10 mouse cellular contexts compared by ENCODE assay signal in genomic region chr9:119401351-119401750, GRCm38 (mm10). TPM values are rescaled to one million over a fixed set of nuclear protein-coding genes. Genes with fewer than 3 reads are reported as not detected.
A peak's percentile ranks its signal among the peaks of the same experiment; 100 is the strongest.
DNase-seq lines count a peak whose midpoint lies in the region; ATAC-seq and TF ChIP-seq lines count a peak whose summit lies in the region.
"Had no signal": no experiment of that assay in that cellular context is flagged by ENCODE, and none has a peak within 500 bp of the region (broad histone marks: within the 10 kb centered on the region; RNA-seq: fewer than 3 reads in every experiment).

No protein-coding gene starts in this region.

- no peak for TF ChIP-seq RAD21 in CH12.LX (IDR thresholded peaks at IDR 0.05; ENCODE audit: low read depth, low read length)

- no peak for DNase-seq in cerebellum, adult 2 months
- DNase-seq in cerebellum, postnatal 4 days (ENCODE audit: low spot score in 2 of 2) = no peak
- no peak for DNase-seq in CH12.LX (ENCODE audit: extremely low read depth)
- no peak for DNase-seq in limb, embryonic 14.5 days (ENCODE audit: low spot score)
- DNase-seq in midbrain, embryonic 14.5 days = no peak
- no peak for DNase-seq in adrenal gland, postnatal 36 days
- DNase-seq in retina, postnatal 1 day = no peak

- dilution Hi-C loops in CH12.LX (cut with MboI; ENCODE audit: extremely low pct_ligation_motif_present, extremely low pct_unique_long_range_greater_than_20kb, low sequenced_read_pairs) = no loop called here

- in situ Hi-C loops in CH12.LX (cut with MboI; ENCODE audit: low pct_ligation_motif_present, low pct_unique_long_range_greater_than_20kb, low sequenced_read_pairs) = no loop called here

- no peak for TF ChIP-seq POLR2A in cerebellum, adult 2 months (IDR thresholded peaks at IDR 0.05; ENCODE audit: borderline replicate concordance, insufficient read depth, low read length)
- TF ChIP-seq POLR2A in CH12.LX (IDR thresholded peaks at IDR 0.05; ENCODE audit: low read depth, low read length) = no peak
- no peak for TF ChIP-seq POLR2A in limb, embryonic 14.5 days (IDR thresholded peaks at IDR 0.05; ENCODE audit: borderline replicate concordance, extremely low read depth, insufficient read depth, insufficient read length)

- H3K79me2 ChIP-seq in CH12.LX (replicated peaks; ENCODE audit: control insufficient read depth, extremely low read depth, insufficient read depth, poor library complexity, severe bottlenecking) = no peaks in the 10 kb centered on the region

- peak overlapping the region; percentile 56 for H3K4me3 ChIP-seq in cerebellum, adult 2 months (replicated peaks; ENCODE audit: insufficient read depth, low read depth, low read length)
- peak overlapping the region; percentile 20 to 65 (median 52) for H3K4me3 ChIP-seq in CH12.LX (replicated peaks in 1 of 3; ENCODE audit: low read depth in 2 of 3, low read length in 2 of 3, poor library complexity in 1 of 3)
- peak overlapping the region; percentile 98 for H3K4me3 ChIP-seq in forebrain, embryonic 13.5 days
- H3K4me3 ChIP-seq in limb, embryonic 14.5 days (replicated peaks; ENCODE audit: low read length) = peak overlapping the region; percentile 84
- peak overlapping the region; percentile 98 for H3K4me3 ChIP-seq in midbrain, embryonic 14.5 days (replicated peaks; ENCODE audit: low read depth, low read length)

- 0% methylated on average over 7 of the region's 7 CpGs for WGBS in cerebellum, adult 2 months
- 2% methylated on average over 7 of the region's 7 CpGs for WGBS in forebrain, embryonic 13.5 days
- 4% methylated on average over 7 of the region's 7 CpGs for WGBS in limb, embryonic 14.5 days
- 4% methylated on average over 7 of the region's 7 CpGs for WGBS in midbrain, embryonic 14.5 days

- H3K4me1 ChIP-seq in cerebellum, adult 2 months (ENCODE audit: control insufficient read depth, insufficient read depth, low read length) = peaks cover 9% of the 10 kb centered on the region
- peaks cover 0 to 29% of the 10 kb centered on the region in 2 experiments; a peak in 2 of 4 replicates for H3K4me1 ChIP-seq in CH12.LX (ENCODE audit: control insufficient read depth in 1 of 2, insufficient read depth in 2 of 2)
- H3K4me1 ChIP-seq in forebrain, embryonic 13.5 days = peaks cover 39% of the 10 kb centered on the region
- H3K4me1 ChIP-seq in limb, embryonic 14.5 days (ENCODE audit: control insufficient read depth, insufficient read depth, low read length) = peaks cover 12% of the 10 kb centered on the region
- peaks cover 34% of the 10 kb centered on the region for H3K4me1 ChIP-seq in midbrain, embryonic 14.5 days (ENCODE audit: control insufficient read depth, insufficient read depth, low read length)

- no peak overlapping the region for H3K27ac ChIP-seq in cerebellum, adult 2 months (ENCODE audit: insufficient read depth, low read length)
- no peak overlapping the region for H3K27ac ChIP-seq in CH12.LX (ENCODE audit: insufficient read depth, low read depth)
- H3K27ac ChIP-seq in forebrain, embryonic 13.5 days = peak overlapping the region; percentile 59
- H3K27ac ChIP-seq in limb, embryonic 14.5 days (replicated peaks; ENCODE audit: low read depth, low read length) = no peak overlapping the region
- H3K27ac ChIP-seq in midbrain, embryonic 14.5 days (replicated peaks; ENCODE audit: low read depth, low read length) = peak overlapping the region; percentile 99

- peaks cover 3% of the 10 kb centered on the region for H3K9me3 ChIP-seq in CH12.LX (replicated peaks; ENCODE audit: low read length)
- H3K9me3 ChIP-seq in forebrain, embryonic 13.5 days (replicated peaks) = no peaks in the 10 kb centered on the region
- no peaks in the 10 kb centered on the region for H3K9me3 ChIP-seq in limb, embryonic 14.5 days (ENCODE audit: control insufficient read depth, low read length)
- no peaks in the 10 kb centered on the region for H3K9me3 ChIP-seq in midbrain, embryonic 14.5 days (ENCODE audit: control insufficient read depth, low read length)

- no peaks in the 10 kb centered on the region for H3K36me3 ChIP-seq in CH12.LX (replicated peaks in 1 of 2; ENCODE audit: control insufficient read depth in 1 of 2, insufficient read depth in 1 of 2, low read length in 1 of 2)
- H3K36me3 ChIP-seq in forebrain, embryonic 13.5 days (ENCODE audit: poor library complexity, severe bottlenecking) = peaks cover 3% of the 10 kb centered on the region; the same call in 1 of the 2 replicates
- H3K36me3 ChIP-seq in limb, embryonic 14.5 days (ENCODE audit: control insufficient read depth, insufficient read depth, low read length) = no peaks in the 10 kb centered on the region
- 0 out of 2 replicates have a peak, but pooled peaks cover 3% of the 10 kb centered on the region for H3K36me3 ChIP-seq in midbrain, embryonic 14.5 days (ENCODE audit: control insufficient read depth, insufficient read depth, low read length)

- no peak; the same call in 1 of the 2 replicates for ATAC-seq in forebrain, embryonic 13.5 days
- ATAC-seq in limb, embryonic 14.5 days (ENCODE audit: low FRiP score, low read depth) = no peak
- ATAC-seq in midbrain, embryonic 14.5 days (ENCODE audit: low FRiP score, low TSS enrichment) = no peak

- TF ChIP-seq CTCF in cerebellum, adult 2 months (IDR thresholded peaks at IDR 0.05; ENCODE audit: borderline replicate concordance, insufficient read depth, low read depth, low read length) = no peak
- TF ChIP-seq CTCF in CH12.LX (conservative IDR thresholded peaks at IDR 0.05 in 1 of 2, IDR thresholded peaks at IDR 0.05 in 1 of 2; ENCODE audit: low read depth in 2 of 2, low read length in 2 of 2) = no peak

- peak overlapping the region; percentile 13; the same call in 1 of the 2 replicates for H3K9ac ChIP-seq in CH12.LX (ENCODE audit: insufficient read depth, low read depth)
- H3K9ac ChIP-seq in forebrain, embryonic 13.5 days = peak overlapping the region; percentile 74
- H3K9ac ChIP-seq in limb, embryonic 14.5 days (ENCODE audit: low read depth, low read length, severe bottlenecking) = no peak overlapping the region
- peak overlapping the region; percentile 100 for H3K9ac ChIP-seq in midbrain, embryonic 14.5 days (replicated peaks; ENCODE audit: low read length)

- H3K4me2 ChIP-seq in CH12.LX (ENCODE audit: insufficient read depth, low read depth, poor library complexity, severe bottlenecking) = peak overlapping the region; percentile 86
- peak overlapping the region; percentile 87 for H3K4me2 ChIP-seq in forebrain, embryonic 13.5 days
- peak overlapping the region; percentile 97 for H3K4me2 ChIP-seq in limb, embryonic 14.5 days (replicated peaks; ENCODE audit: low read depth, low read length, severe bottlenecking)
- peak overlapping the region; percentile 87 for H3K4me2 ChIP-seq in midbrain, embryonic 14.5 days (ENCODE audit: low read length)

- no peak for TF ChIP-seq EP300 in CH12.LX (IDR thresholded peaks at IDR 0.05; ENCODE audit: low read length)

- H3K27me3 ChIP-seq in cerebellum, adult 2 months (ENCODE audit: control insufficient read depth, insufficient read depth, low read length) = no peaks in the 10 kb centered on the region
- peaks cover 61% of the 10 kb centered on the region for H3K27me3 ChIP-seq in CH12.LX (replicated peaks)
- no peaks in the 10 kb centered on the region for H3K27me3 ChIP-seq in forebrain, embryonic 13.5 days
- H3K27me3 ChIP-seq in limb, embryonic 14.5 days (ENCODE audit: control insufficient read depth, insufficient read depth, low read length) = no peaks in the 10 kb centered on the region
- H3K27me3 ChIP-seq in midbrain, embryonic 14.5 days (ENCODE audit: control insufficient read depth, insufficient read depth, low read length) = no peaks in the 10 kb centered on the region

TF ChIP-seq in CH12.LX, 34 proteins besides CTCF, POLR2A, EP300 and RAD21 (continues in another document):
- no peak for TF ChIP-seq TBP (conservative IDR thresholded peaks at IDR 0.05; ENCODE audit: low read depth, low read length)

RNA-seq across cellular contexts. Expression of gene Acvr2b, which starts 0.6 kb away (rescaled TPM):
- 4.5 and 5.0 TPM in 2 replicates for polyA plus RNA-seq in cerebellum, adult 2 months (2012; rRNA removed)
- 1.0 and 1.5 TPM in 2 replicates for total RNA-seq in CH12.LX (2012; rRNA removed)
- total RNA-seq in CH12.LX (2014; rRNA removed) = 0.30 and 0.39 TPM in 2 replicates
- polyA plus RNA-seq in CH12.LX (2012; ENCODE audit: insufficient read length, low read depth) = 0.44 and 0.66 TPM in 2 replicates
- polyA plus RNA-seq in forebrain, embryonic 13.5 days (2015; fragmentation: Nextera tagmentation; extraction: Ambion mirVana) = 48.1 and 54.7 TPM in 2 replicates
- 7.9 and 8.9 TPM in 2 replicates for polyA plus RNA-seq in limb, embryonic 14.5 days (2012; rRNA removed)
- 18.9 and 23.8 TPM in 2 replicates for polyA plus RNA-seq in limb, embryonic 14.5 days (2014; fragmentation: Nextera tagmentation; extraction: Ambion mirVana)
- polyA plus RNA-seq in midbrain, embryonic 14.5 days (2014; fragmentation: Nextera tagmentation; extraction: Ambion mirVana) = 69.3 and 69.9 TPM in 2 replicates
- 1 to 10 TPM; 5.5 to 6.6 TPM for total RNA-seq in adrenal gland, postnatal 36 days (2021)

RNA-seq across cellular contexts. Expression of gene Slc22a14, which starts 36.0 kb away (rescaled TPM):
- not detected in 2 replicates for polyA plus RNA-seq in cerebellum, adult 2 months (2012; rRNA removed)
- total RNA-seq in CH12.LX (2012; rRNA removed) = not detected in 2 replicates
- total RNA-seq in CH12.LX (2014; rRNA removed) = not detected in 2 replicates
- not detected in 2 replicates for polyA plus RNA-seq in CH12.LX (2012; ENCODE audit: insufficient read length, low read depth)
- not detected in 2 replicates for polyA plus RNA-seq in forebrain, embryonic 13.5 days (2015; fragmentation: Nextera tagmentation; extraction: Ambion mirVana)
- polyA plus RNA-seq in limb, embryonic 14.5 days (2012; rRNA removed) = 0.12 and 0.19 TPM in 2 replicates
- polyA plus RNA-seq in limb, embryonic 14.5 days (2014; fragmentation: Nextera tagmentation; extraction: Ambion mirVana) = 0.17 and 0.25 TPM in 2 replicates
- not detected in 2 replicates for polyA plus RNA-seq in midbrain, embryonic 14.5 days (2014; fragmentation: Nextera tagmentation; extraction: Ambion mirVana)
- total RNA-seq in adrenal gland, postnatal 36 days (2021) = not detected
- total RNA-seq: hematopoietic stem cell, adult 5-6 weeks had no signal
- polyA plus RNA-seq: C2C12 had no signal

RNA-seq across cellular contexts. Expression of gene Exog, which starts 43.4 kb away (rescaled TPM):
- polyA plus RNA-seq in cerebellum, adult 2 months (2012; rRNA removed) = 13.0 and 14.1 TPM in 2 replicates
- 6.6 and 8.1 TPM in 2 replicates for total RNA-seq in CH12.LX (2012; rRNA removed)
- 8.2 and 8.8 TPM in 2 replicates for total RNA-seq in CH12.LX (2014; rRNA removed)
- polyA plus RNA-seq in CH12.LX (2012; ENCODE audit: insufficient read length, low read depth) = 7.1 and 7.3 TPM in 2 replicates
- 46.3 and 52.6 TPM in 2 replicates for polyA plus RNA-seq in forebrain, embryonic 13.5 days (2015; fragmentation: Nextera tagmentation; extraction: Ambion mirVana)
- polyA plus RNA-seq in limb, embryonic 14.5 days (2012; rRNA removed) = 14.4 and 15.0 TPM in 2 replicates
- polyA plus RNA-seq in limb, embryonic 14.5 days (2014; fragmentation: Nextera tagmentation; extraction: Ambion mirVana) = 28.5 and 33.0 TPM in 2 replicates
- polyA plus RNA-seq in midbrain, embryonic 14.5 days (2014; fragmentation: Nextera tagmentation; extraction: Ambion mirVana) = 51.2 and 56.0 TPM in 2 replicates
- 1 to 10 TPM; 3.3 to 4.7 TPM for total RNA-seq in adrenal gland, postnatal 36 days (2021)

RNA-seq across cellular contexts. Expression of gene Xylb, which starts 44.2 kb away (rescaled TPM):
- polyA plus RNA-seq in cerebellum, adult 2 months (2012; rRNA removed) = 5.9 and 6.1 TPM in 2 replicates
- total RNA-seq in CH12.LX (2012; rRNA removed) (4.8 and 5.9 TPM in 2 replicates), CH12.LX (2014; rRNA removed) (1.8 and 2.5 TPM in 2 replicates)
- polyA plus RNA-seq in CH12.LX (2012; ENCODE audit: insufficient read length, low read depth) = 6.4 and 7.1 TPM in 2 replicates
- 5.7 and 6.2 TPM in 2 replicates for polyA plus RNA-seq in forebrain, embryonic 13.5 days (2015; fragmentation: Nextera tagmentation; extraction: Ambion mirVana)
- polyA plus RNA-seq in limb, embryonic 14.5 days (2012; rRNA removed) = 8.9 and 11.1 TPM in 2 replicates
- polyA plus RNA-seq in limb, embryonic 14.5 days (2014; fragmentation: Nextera tagmentation; extraction: Ambion mirVana) = 5.2 and 5.5 TPM in 2 replicates
- polyA plus RNA-seq in midbrain, embryonic 14.5 days (2014; fragmentation: Nextera tagmentation; extraction: Ambion mirVana) = 1.5 and 2.4 TPM in 2 replicates
- total RNA-seq in adrenal gland, postnatal 36 days (2021) = under 1 TPM; 0.79 to 0.99 TPM

Comparison
In these comparisons a context has a peak if more than half of its experiments do, and no peak if none do; other contexts are left out.
1. H3K27ac ChIP-seq: peak in forebrain, embryonic 13.5 days (single experiment) and midbrain, embryonic 14.5 days (single experiment); none in cerebellum, adult 2 months (single experiment), CH12.LX (single experiment) and limb, embryonic 14.5 days (single experiment).
2. Peak in every context shown above with its lines, with median percentiles within 50 percentile points of each other: H3K4me3 ChIP-seq and H3K4me2 ChIP-seq.